Mouse (Mus musculus) heart, embryonic 11.5 days (tissue): ENCODE results near the gene Eif2ak2. TPM values are rescaled to one million over a fixed set of nuclear protein-coding genes. Genes with fewer than 3 reads are reported as not detected.

Source experiments
- ATAC-seq: fragments of 200-750 bp; cut with Nextera tagmentation; replicated peaks from 2 replicates; pipeline ENCODE4 v1.8.0; 2017; ENCODE audit warnings: moderate library complexity; ENCODE audit not compliant: insufficient number of reproducible peaks, low FRiP score, low TSS enrichment
- H3K27ac ChIP-seq: fragments of 300-500 bp; sonication (generic); 2 replicates; pipeline ENCODE4 v1.5.1; 2014; ENCODE audit warnings: mild to moderate bottlenecking, low read depth, low read length
- H3K27me3 ChIP-seq: fragments of 300-500 bp; sonication (generic); 2 replicates; pipeline ENCODE4 v1.6.1; 2014; ENCODE audit warnings: mild to moderate bottlenecking, low read length, mixed read lengths; ENCODE audit not compliant: control insufficient read depth, insufficient read depth
- H3K36me3 ChIP-seq: fragments of 300-500 bp; sonication (generic); 2 replicates; pipeline ENCODE4 v1.6.1; 2014; ENCODE audit warnings: mild to moderate bottlenecking, low read length, moderate library complexity, mixed read lengths; ENCODE audit not compliant: control insufficient read depth, insufficient read depth
- H3K4me1 ChIP-seq: fragments of 300-500 bp; sonication (generic); 2 replicates; pipeline ENCODE4 v1.6.1; 2014; ENCODE audit warnings: low read length; ENCODE audit not compliant: control insufficient read depth, insufficient read depth
- H3K4me2 ChIP-seq: fragments of 300-500 bp; sonication (generic); 2 replicates; pipeline ENCODE4 v1.6.1; 2014; ENCODE audit warnings: mild to moderate bottlenecking, moderate library complexity
- H3K4me3 ChIP-seq: fragments of 300-500 bp; sonication (generic); 2 replicates; pipeline ENCODE4 v1.5.1; 2014; ENCODE audit warnings: low read depth, low read length
- H3K9ac ChIP-seq: fragments of 300-500 bp; sonication (generic); 2 replicates; pipeline ENCODE4 v1.6.1; 2014; ENCODE audit warnings: mild to moderate bottlenecking, low read depth, low read length, moderate library complexity
- H3K9me3 ChIP-seq: fragments of 300-500 bp; sonication (generic); replicated peaks from 2 replicates; pipeline ENCODE4 v1.6.1; 2016; ENCODE audit warnings: low read length; ENCODE audit not compliant: control insufficient read depth
- polyA plus RNA-seq: library from polyadenylated mRNA; unstranded; fragments of >200 nt; fragmentation: Nextera tagmentation; extraction: Ambion mirVana; gene quantifications from 2 replicates; pipeline ENCODE4 v1.2.1, GENCODE M21; 2014

Gene Eif2ak2
- polyA plus RNA-seq, 1 experiment from 2014 or later = 9.5 TPM

- H3K27ac ChIP-seq = no peak overlapping the region
- H3K4me3 ChIP-seq = no peak overlapping the region
- H3K9me3 ChIP-seq = no peaks in the 10 kb centered on the region
- ATAC-seq = no peak
- no peaks in the 10 kb centered on the region for H3K27me3 ChIP-seq
- no peak overlapping the region for H3K4me2 ChIP-seq
- peaks cover 11% of the 10 kb centered on the region for H3K36me3 ChIP-seq
- H3K9ac ChIP-seq = no peak overlapping the region
- no peaks in the 10 kb centered on the region for H3K4me1 ChIP-seq
Measured at GRCm38 (mm10) chr17:78809019-78809418, 73.4 kb downstream of the Eif2ak2 start.

Other genes with a start within 250 kb of the Eif2ak2 start
- 12.5 and 14.2 TPM in 2 replicates for gene Strn, start 145.4 kb downstream of the Eif2ak2 start, polyA plus RNA-seq
- gene Heatr5b, start 47.2 kb downstream of the Eif2ak2 start, polyA plus RNA-seq = 16.9 and 18.7 TPM in 2 replicates
- 31.8 and 32.5 TPM in 2 replicates for gene Gpatch11, start 47.0 kb downstream of the Eif2ak2 start, polyA plus RNA-seq
- 0.27 and 0.33 TPM in 2 replicates for gene Sult6b1, start 24.4 kb upstream of the Eif2ak2 start, polyA plus RNA-seq
- 77.6 and 81.6 TPM in 2 replicates for gene Cebpzos, start 33.9 kb upstream of the Eif2ak2 start, polyA plus RNA-seq
- 36.0 and 41.3 TPM in 2 replicates for gene Cebpz, start 54.5 kb upstream of the Eif2ak2 start, polyA plus RNA-seq
- 62.1 and 66.6 TPM in 2 replicates for gene Ndufaf7, start 54.6 kb upstream of the Eif2ak2 start, polyA plus RNA-seq
- 28.3 and 32.8 TPM in 2 replicates for gene Prkd3, start 138.2 kb upstream of the Eif2ak2 start, polyA plus RNA-seq
- gene Qpct, start 169.3 kb upstream of the Eif2ak2 start, polyA plus RNA-seq = 37.4 and 42.5 TPM in 2 replicates